Mouse (Mus musculus) cortical plate, adult 2 months (tissue): ENCODE data around the gene Cd93. TPM values are rescaled to one million over a fixed set of nuclear protein-coding genes. Genes with fewer than 3 reads are reported as not detected.

Experiments
- H3K27ac ChIP-seq: fragments of 200-500 bp; 2 replicates; pipeline ENCODE4 v1.5.1; 2012; ENCODE audit warnings: low read length, control low read depth, inconsistent platforms; ENCODE audit not compliant: insufficient read depth
- H3K4me1 ChIP-seq: fragments of 200-500 bp; 2 replicates; pipeline ENCODE4 v1.6.1; 2011; ENCODE audit warnings: low read length; ENCODE audit not compliant: control insufficient read depth, insufficient read depth
- H3K4me3 ChIP-seq: fragments of 200-500 bp; 2 replicates; pipeline ENCODE4 v1.5.1; 2011; ENCODE audit warnings: mild to moderate bottlenecking, low read length, control low read depth; ENCODE audit not compliant: insufficient read depth
- CTCF ChIP-seq: fragments of 200-500 bp; IDR thresholded peaks from 2 replicates; pipeline ENCODE4 v1.5.1; 2011; ENCODE audit warnings: mild to moderate bottlenecking, control low read depth, low read length; ENCODE audit not compliant: insufficient read depth; ENCODE audit errors: extremely low read depth
- POLR2A ChIP-seq: fragments of 200-500 bp; IDR thresholded peaks from 2 replicates; pipeline ENCODE4 v1.6.1; 2011; ENCODE audit warnings: mild to moderate bottlenecking, low read length, control low read depth; ENCODE audit not compliant: insufficient read depth; ENCODE audit errors: extremely low read depth
- polyA plus RNA-seq: library from polyadenylated mRNA; depleted of rRNA; stranded (reverse); fragments of >200 nt; gene quantifications from 2 replicates; pipeline ENCODE4 v1.2.3, GENCODE M21; 2012

Cd93 gene
- polyA plus RNA-seq, 1 experiment: 4.0 TPM

- TF ChIP-seq CTCF (no peak), POLR2A (no peak)
- Histone ChIP-seq H3K4me1 (no peaks in the 10 kb centered on the region), H3K4me3 (no peak overlapping the region), H3K27ac (no peak overlapping the region)
Measured at GRCm38 (mm10) chr2:148469341-148470238, 26.2 kb upstream of the Cd93 start.

- TF ChIP-seq POLR2A (no peak), CTCF (no peak)
- H3K27ac ChIP-seq: no peak overlapping the region
- no peak overlapping the region for H3K4me3 ChIP-seq
- no peaks in the 10 kb centered on the region for H3K4me1 ChIP-seq
Measured at GRCm38 (mm10) chr2:148467921-148468440, 24.6 kb upstream of the Cd93 start.

DNA sequence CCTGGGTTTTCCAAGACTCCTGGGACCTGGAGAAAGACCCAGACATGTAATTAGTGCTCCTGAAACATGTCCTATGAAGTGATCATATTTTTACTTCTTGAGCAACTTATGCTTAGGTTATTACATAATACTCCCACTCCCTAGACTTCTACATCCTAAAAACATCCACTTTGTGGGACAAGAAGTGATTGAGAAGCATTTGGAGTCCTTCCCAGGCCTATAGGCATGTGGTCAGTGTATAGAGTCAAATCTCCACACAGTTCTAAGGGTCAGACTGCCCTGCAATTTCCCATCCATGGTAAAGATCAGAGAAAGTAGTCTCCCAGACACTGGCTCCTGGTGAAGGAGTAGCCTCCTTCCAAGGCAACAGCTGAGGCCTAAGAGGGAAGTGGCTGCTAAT lies 12.0 kb upstream of the Cd93 start:
- TF ChIP-seq POLR2A (no peak), CTCF (no peak)
- H3K27ac ChIP-seq: no peak overlapping the region

GRCm38 (mm10) chr2:148454014-148454542 lies 10.7 kb upstream of the Cd93 start:
- no peak for TF ChIP-seq POLR2A
- TF ChIP-seq CTCF: no peak
- H3K4me3 ChIP-seq: no peak overlapping the region
- no peak overlapping the region for H3K27ac ChIP-seq
- H3K4me1 ChIP-seq: peaks cover 2% of the 10 kb centered on the region; the same call in 1 of the 2 replicates

More for the DNA sequence above, 12.0 kb upstream of the Cd93 start:
- H3K4me1 ChIP-seq: peaks cover 2% of the 10 kb centered on the region; the same call in 1 of the 2 replicates
- no peak overlapping the region for H3K4me3 ChIP-seq

DNA sequence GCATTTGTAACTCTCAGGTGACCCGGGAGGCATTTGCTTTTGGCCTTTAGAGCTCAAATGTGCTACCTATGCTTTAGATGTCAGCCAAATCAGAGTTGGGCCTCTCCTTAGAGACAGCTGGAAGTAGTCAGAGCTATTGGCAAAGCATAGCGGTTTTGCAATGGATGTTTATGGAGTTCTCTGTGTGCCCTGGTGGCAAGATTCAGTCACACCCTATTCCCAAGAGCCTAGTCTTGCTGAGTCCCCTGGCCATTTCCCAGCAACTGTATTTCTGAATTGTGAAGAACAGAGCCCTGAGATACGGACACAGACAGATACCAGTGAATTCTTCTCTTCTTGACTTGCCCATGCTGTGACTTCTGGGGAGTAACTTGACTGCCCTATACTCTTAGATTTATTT lies 9.7 kb upstream of the Cd93 start:
- TF ChIP-seq CTCF (no peak), POLR2A (no peak)
- H3K4me1 ChIP-seq: peaks cover 2% of the 10 kb centered on the region; the same call in 1 of the 2 replicates
- no peak overlapping the region for H3K4me3 ChIP-seq
- H3K27ac ChIP-seq: no peak overlapping the region

DNA sequence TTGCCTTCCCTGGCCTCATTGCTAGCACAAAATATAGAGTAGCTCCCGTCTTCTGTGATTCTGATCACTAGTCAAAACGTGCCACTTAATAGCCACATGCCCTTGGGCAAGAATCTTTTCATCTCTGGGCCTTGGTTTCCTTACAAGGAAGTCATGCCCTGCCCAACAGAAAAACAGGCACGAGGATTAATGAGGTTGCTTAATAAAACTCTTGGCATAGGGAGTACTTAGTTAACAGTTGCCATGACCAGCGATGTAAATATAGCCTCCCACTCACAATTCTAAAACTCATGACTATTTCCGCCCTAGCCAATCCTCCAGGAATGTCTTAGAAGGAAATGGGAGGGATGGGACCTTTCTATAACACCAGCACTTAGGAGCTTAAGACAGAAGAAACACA lies 8.1 kb upstream of the Cd93 start:
- H3K4me3 ChIP-seq: no peak overlapping the region
- TF ChIP-seq POLR2A (no peak), CTCF (no peak)
- H3K27ac ChIP-seq: no peak overlapping the region
- peaks cover 2% of the 10 kb centered on the region; the same call in 1 of the 2 replicates for H3K4me1 ChIP-seq

- Histone ChIP-seq H3K4me3 (no peak overlapping the region), H3K4me1 (peaks cover 2% of the 10 kb centered on the region; the same call in 1 of the 2 replicates), H3K27ac (no peak overlapping the region)
- TF ChIP-seq CTCF (no peak), POLR2A (no peak)
Measured at GRCm38 (mm10) chr2:148450616-148451015, 7.3 kb upstream of the Cd93 start.

DNA sequence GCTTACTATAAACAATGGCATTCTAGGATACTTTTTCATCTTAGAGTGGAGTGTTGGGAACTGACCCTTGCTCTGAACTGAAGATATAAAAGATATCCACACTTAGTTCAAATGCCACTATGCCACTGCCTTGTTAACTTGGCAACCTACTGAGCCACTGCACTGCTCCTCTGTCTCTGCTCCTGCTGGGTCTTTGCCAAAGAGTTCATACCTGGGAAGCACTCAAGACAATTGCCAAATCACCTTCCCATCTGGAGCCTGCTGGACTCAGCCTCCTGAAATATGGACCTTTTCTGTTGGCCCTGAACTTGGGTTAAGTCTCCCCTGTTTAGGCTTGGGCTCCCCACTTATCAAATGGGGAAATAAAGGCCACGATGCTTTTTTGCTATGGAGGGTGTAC lies 6.3 kb upstream of the Cd93 start:
- no peak overlapping the region for H3K27ac ChIP-seq
- no peak overlapping the region for H3K4me3 ChIP-seq
- TF ChIP-seq CTCF (no peak), POLR2A (no peak)
- no peaks in the 10 kb centered on the region for H3K4me1 ChIP-seq

GRCm38 (mm10) chr2:148446446-148446845 lies 3.1 kb upstream of the Cd93 start:
- no peak overlapping the region for H3K4me3 ChIP-seq
- TF ChIP-seq POLR2A: no peak
- H3K4me1 ChIP-seq: no peaks in the 10 kb centered on the region
- H3K27ac ChIP-seq: no peak overlapping the region

GRCm38 (mm10) chr2:148445616-148446015 lies 2.3 kb upstream of the Cd93 start:
- no peak overlapping the region for H3K4me3 ChIP-seq
- TF ChIP-seq CTCF (no peak), POLR2A (no peak)
- no peaks in the 10 kb centered on the region for H3K4me1 ChIP-seq
- no peak overlapping the region for H3K27ac ChIP-seq
